ENCODE assay signal across 12 mouse cellular contexts in the genomic region with DNA sequence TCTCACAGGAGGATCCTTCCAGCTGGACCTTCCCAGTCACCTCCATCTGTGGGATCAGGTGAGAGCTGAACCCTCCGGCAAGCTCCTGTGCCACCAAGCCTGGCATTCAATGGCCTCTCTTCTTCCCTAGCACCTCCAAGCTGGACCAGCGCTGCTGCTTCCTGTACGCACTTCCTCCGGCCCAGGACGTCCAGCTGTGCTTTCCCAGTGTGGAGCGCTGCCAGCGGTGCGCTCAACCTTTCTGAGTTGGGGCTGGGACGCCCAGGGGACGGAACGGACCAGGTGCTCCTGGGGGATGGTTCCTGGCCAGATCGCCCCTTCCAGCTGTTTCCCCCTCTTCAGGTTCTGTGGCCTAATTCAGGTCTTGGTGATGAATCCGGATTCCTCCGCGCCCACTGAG. TPM values are rescaled to one million over a fixed set of nuclear protein-coding genes. Genes with fewer than 3 reads are reported as not detected.
A peak's percentile ranks its signal among the peaks of the same experiment; 100 is the strongest.
DNase-seq lines count a peak whose midpoint lies in the region; ATAC-seq and TF ChIP-seq lines count a peak whose summit lies in the region.
"Had no signal": no experiment of that assay in that cellular context is flagged by ENCODE, and none has a peak within 500 bp of the region (broad histone marks: within the 10 kb centered on the region; RNA-seq: fewer than 3 reads in every experiment).

No protein-coding gene starts in this region.

- H3K27ac ChIP-seq in liver, embryonic 16.5 days (ENCODE audit: low read length), result peak overlapping the region; percentile 90
- no peak overlapping the region for H3K27ac ChIP-seq in forebrain, embryonic 14.5 days (ENCODE audit: low read depth, low read length)

- ATAC-seq in G1E (ENCODE audit: extremely low read depth, insufficient number of reproducible peaks, low FRiP score, poor library complexity, severe bottlenecking), result no peak
- no peak for ATAC-seq in liver, embryonic 16.5 days (ENCODE audit: low read depth)
- no peak for ATAC-seq in frontal cortex, adult (ENCODE audit: low TSS enrichment)
- no peak for ATAC-seq in forebrain, embryonic 14.5 days
- ATAC-seq: inflammation-experienced regulatory T-cells, adult 6 months had no signal

- peak overlapping the region; percentile 58 for H3K4me2 ChIP-seq in liver, embryonic 16.5 days (ENCODE audit: low read depth, low read length)
- no peak overlapping the region for H3K4me2 ChIP-seq in forebrain, embryonic 14.5 days (ENCODE audit: low read length)

- WGBS in liver, embryonic 16.5 days (ENCODE audit: insufficient replicate concordance), result 62% methylated on average over 15 of the region's 15 CpGs
- 20% methylated on average over 15 of the region's 15 CpGs for WGBS in forebrain, embryonic 14.5 days

- H3K4me3 ChIP-seq in G1E (ENCODE audit: low read depth, low read length), result peak overlapping the region; percentile 66; the same call in 1 of the 2 replicates
- no peak overlapping the region for H3K4me3 ChIP-seq in liver, embryonic 16.5 days (ENCODE audit: low read depth, low read length)
- no peak overlapping the region for H3K4me3 ChIP-seq in forebrain, embryonic 14.5 days (ENCODE audit: low read depth, low read length)

- H3K4me1 ChIP-seq in G1E (ENCODE audit: insufficient read depth, low read depth, low read length), result peaks cover 91% of the 10 kb centered on the region
- peaks cover 55% of the 10 kb centered on the region for H3K4me1 ChIP-seq in liver, embryonic 16.5 days (ENCODE audit: control insufficient read depth, low read depth, low read length)
- H3K4me1 ChIP-seq in forebrain, embryonic 14.5 days (ENCODE audit: control insufficient read depth, insufficient read depth, low read length), result peaks cover 4% of the 10 kb centered on the region

- no peak for TF ChIP-seq CTCF in G1E (IDR thresholded peaks at IDR 0.05; ENCODE audit: low read depth, low read length)

- peaks cover 92% of the 10 kb centered on the region for H3K36me3 ChIP-seq in G1E (replicated peaks)
- no peaks in the 10 kb centered on the region for H3K36me3 ChIP-seq in liver, embryonic 16.5 days (ENCODE audit: control insufficient read depth, insufficient read depth)
- no peaks in the 10 kb centered on the region for H3K36me3 ChIP-seq in forebrain, embryonic 14.5 days (ENCODE audit: control insufficient read depth, insufficient read depth, low read length)

- intact Hi-C loops in heart, postnatal 10 days (cut with DNase I), result no loop called here

- DNase-seq in gastrocnemius, adult 18-20 months (ENCODE audit: low spot score), result peak; percentile 28
- DNase-seq in gastrocnemius, postnatal 4 days (ENCODE audit: low spot score in 2 of 2), result no peak
- no peak for DNase-seq in G1E (ENCODE audit: low spot score)
- peak; percentile 44 to 56 for DNase-seq in heart, postnatal 10 days
- DNase-seq in urinary bladder, postnatal 25 days (ENCODE audit: low spot score), result no peak
- no peak for DNase-seq in forebrain, embryonic 14.5 days (ENCODE audit: low spot score)
- DNase-seq: cerebellum, adult 11 months; right cerebral cortex, adult 18-20 months had no signal

- 0 out of 2 replicates have a peak overlapping the region, but pooled peaks have one; percentile 30 for H3K9ac ChIP-seq in liver, embryonic 16.5 days (ENCODE audit: low read depth, low read length)
- H3K9ac ChIP-seq in forebrain, embryonic 14.5 days (ENCODE audit: low read length), result no peak overlapping the region

- no peaks in the 10 kb centered on the region for H3K27me3 ChIP-seq in G1E (ENCODE audit: insufficient read depth, low read length)
- H3K27me3 ChIP-seq in liver, embryonic 16.5 days (ENCODE audit: control insufficient read depth, insufficient read depth, low read depth, low read length), result peaks cover 29% of the 10 kb centered on the region
- peaks cover 45% of the 10 kb centered on the region for H3K27me3 ChIP-seq in forebrain, embryonic 14.5 days (replicated peaks; ENCODE audit: control insufficient read depth, insufficient read depth, low read length)

- no peaks in the 10 kb centered on the region for H3K9me3 ChIP-seq in G1E (replicated peaks)
- H3K9me3 ChIP-seq in liver, embryonic 16.5 days (replicated peaks; ENCODE audit: control insufficient read depth, low read length), result no peaks in the 10 kb centered on the region
- no peaks in the 10 kb centered on the region for H3K9me3 ChIP-seq in forebrain, embryonic 14.5 days (replicated peaks; ENCODE audit: control insufficient read depth, low read length)

RNA-seq across cellular contexts. Expression of a gene that starts 6.5 kb away (rescaled TPM):
- total RNA-seq in gastrocnemius, adult 18-20 months (2021), result 10 to 100 TPM in 1 of 2 experiments, 1 to 10 TPM in 1; 8.8 to 11.4 TPM
- total RNA-seq in gastrocnemius, postnatal 4 days (2021), result 1 to 10 TPM; 2.3 to 2.6 TPM
- total RNA-seq in G1E (2014; fragmentation: Nextera tagmentation), result 20.9 and 28.4 TPM in 2 replicates
- total RNA-seq in G1E (2017), result 27.6 and 29.2 TPM in 2 replicates
- polyA plus RNA-seq in G1E (2012), result 85.3 and 87.2 TPM in 2 replicates
- 10 to 100 TPM in 1 of 2 experiments, 1 to 10 TPM in 1; 8.2 to 30.7 TPM for total RNA-seq in heart, postnatal 10 days (2021)
- polyA plus RNA-seq in liver, embryonic 16.5 days (2015; fragmentation: Nextera tagmentation; extraction: Ambion mirVana), result 2.2 and 3.0 TPM in 2 replicates
- polyA plus RNA-seq in forebrain, embryonic 14.5 days (2014; fragmentation: Nextera tagmentation; extraction: Ambion mirVana), result 1.1 and 1.7 TPM in 2 replicates

RNA-seq across cellular contexts. Expression of a gene that starts 15.8 kb away (rescaled TPM):
- under 1 TPM; 0.12 to 0.14 TPM for total RNA-seq in gastrocnemius, adult 18-20 months (2021)
- 1 to 10 TPM; 1.0 TPM for total RNA-seq in gastrocnemius, postnatal 4 days (2021)
- total RNA-seq in G1E (2014; fragmentation: Nextera tagmentation) (1.2 and 2.5 TPM in 2 replicates), G1E (2017) (0.05 and 0.35 TPM in 2 replicates)
- 1.4 and 1.7 TPM in 2 replicates for polyA plus RNA-seq in G1E (2012)
- total RNA-seq in heart, postnatal 10 days (2021), result 1 to 10 TPM in 1 of 2 experiments, under 1 TPM in 1; 0.74 to 1.5 TPM
- 1.1 and 1.4 TPM in 2 replicates for polyA plus RNA-seq in liver, embryonic 16.5 days (2015; fragmentation: Nextera tagmentation; extraction: Ambion mirVana)
- polyA plus RNA-seq in forebrain, embryonic 14.5 days (2014; fragmentation: Nextera tagmentation; extraction: Ambion mirVana), result 0.32 and 0.54 TPM in 2 replicates

RNA-seq across cellular contexts. Expression of a gene that starts 30.5 kb away (rescaled TPM):
- 10 to 100 TPM; 26.8 to 26.9 TPM for total RNA-seq in gastrocnemius, adult 18-20 months (2021)
- total RNA-seq in gastrocnemius, postnatal 4 days (2021), result 10 to 100 TPM; 28.7 to 29.1 TPM
- 33.5 and 34.3 TPM in 2 replicates for total RNA-seq in G1E (2014; fragmentation: Nextera tagmentation)
- 25.2 and 30.3 TPM in 2 replicates for total RNA-seq in G1E (2017)
- 30.3 and 30.8 TPM in 2 replicates for polyA plus RNA-seq in G1E (2012)
- total RNA-seq in heart, postnatal 10 days (2021), result 10 to 100 TPM; 28.7 to 31.7 TPM
- 32.7 and 34.9 TPM in 2 replicates for polyA plus RNA-seq in liver, embryonic 16.5 days (2015; fragmentation: Nextera tagmentation; extraction: Ambion mirVana)
- polyA plus RNA-seq in forebrain, embryonic 14.5 days (2014; fragmentation: Nextera tagmentation; extraction: Ambion mirVana), result 125 and 131 TPM in 2 replicates

RNA-seq across cellular contexts. Expression of a gene that starts 34.7 kb away (rescaled TPM):
- not detected for total RNA-seq in gastrocnemius, adult 18-20 months (2021)
- total RNA-seq in gastrocnemius, postnatal 4 days (2021), result not detected
- total RNA-seq in G1E (2014; fragmentation: Nextera tagmentation) (0.58 TPM in 1 of 2 replicates, not detected in the other), G1E (2017) (0.06 and 0.16 TPM in 2 replicates)
- 0.02 and 0.10 TPM in 2 replicates for polyA plus RNA-seq in G1E (2012)
- total RNA-seq in heart, postnatal 10 days (2021), result under 1 TPM in 1 of 2 experiments, not detected in 1; 0.12 TPM
- polyA plus RNA-seq in liver, embryonic 16.5 days (2015; fragmentation: Nextera tagmentation; extraction: Ambion mirVana), result not detected in 2 replicates
- 0.62 and 1.1 TPM in 2 replicates for polyA plus RNA-seq in forebrain, embryonic 14.5 days (2014; fragmentation: Nextera tagmentation; extraction: Ambion mirVana)
- polyA plus RNA-seq: inflammation-experienced regulatory T-cells, adult 6 months had no signal

RNA-seq across cellular contexts. Expression of a gene that starts 35.1 kb away (rescaled TPM):
- total RNA-seq in gastrocnemius, adult 18-20 months (2021), result not detected
- under 1 TPM in 1 of 2 experiments, not detected in 1; 0.74 TPM for total RNA-seq in gastrocnemius, postnatal 4 days (2021)
- not detected in 2 replicates for total RNA-seq in G1E (2014; fragmentation: Nextera tagmentation)
- total RNA-seq in G1E (2017), result not detected in 2 replicates
- polyA plus RNA-seq in G1E (2012), result not detected in 2 replicates
- total RNA-seq in heart, postnatal 10 days (2021), result not detected
- polyA plus RNA-seq in liver, embryonic 16.5 days (2015; fragmentation: Nextera tagmentation; extraction: Ambion mirVana), result 0.13 TPM in 1 of 2 replicates, not detected in the other
- polyA plus RNA-seq in forebrain, embryonic 14.5 days (2014; fragmentation: Nextera tagmentation; extraction: Ambion mirVana), result 0.43 and 1.4 TPM in 2 replicates
- total RNA-seq: megakaryocyte progenitor cell, adult 5-6 weeks had no signal
- polyA plus RNA-seq: inflammation-experienced regulatory T-cells, adult 6 months had no signal

Comparison
In these comparisons a context has a peak if more than half of its experiments do, and no peak if none do; other contexts are left out.
1. DNase-seq: peak in gastrocnemius, adult 18-20 months (single experiment) and heart, postnatal 10 days (2 of 2); none in gastrocnemius, postnatal 4 days (0 of 2), G1E (single experiment), urinary bladder, postnatal 25 days (single experiment) and forebrain, embryonic 14.5 days (single experiment).